Mouse (Mus musculus) olfactory bulb, adult 2 months (tissue): ENCODE results near the gene Teddm1a. TPM values are rescaled to one million over a fixed set of nuclear protein-coding genes. Genes with fewer than 3 reads are reported as not detected.
A peak's percentile ranks its signal among the peaks of the same experiment; 100 is the strongest.

Source experiments
- H3K27ac ChIP-seq: fragments of 200-500 bp; 2 replicates; pipeline ENCODE4 v1.5.1; 2012; ENCODE audit warnings: low read depth, low read length; ENCODE audit not compliant: insufficient read depth
- H3K4me1 ChIP-seq: fragments of 200-500 bp; 2 replicates; pipeline ENCODE4 v1.6.1; 2012; ENCODE audit warnings: low read length; ENCODE audit not compliant: control insufficient read depth, insufficient read depth
- H3K4me3 ChIP-seq: fragments of 200-500 bp; 2 replicates; pipeline ENCODE4 v1.5.1; 2012; ENCODE audit warnings: mild to moderate bottlenecking, low read depth, low read length, moderate library complexity; ENCODE audit not compliant: insufficient read depth
- CTCF ChIP-seq: fragments of 200-500 bp; IDR thresholded peaks from 2 replicates; pipeline ENCODE4 v1.5.1; 2012; ENCODE audit warnings: low read depth, mild to moderate bottlenecking, low read length, moderate library complexity; ENCODE audit not compliant: insufficient read depth
- POLR2A ChIP-seq: fragments of 200-500 bp; IDR thresholded peaks from 2 replicates; pipeline ENCODE4 v1.6.1; 2012; ENCODE audit warnings: mild to moderate bottlenecking, low read depth, low read length, moderate library complexity; ENCODE audit not compliant: insufficient read depth
- WGBS: fragments of 180-500 bp; shearing (Covaris S2); methylation state at CpG from one replicate; pipeline ENCODE4 v1.1.7; 2018; 5-methylcytosine and 5-hydroxymethylcytosine counted together
- polyA plus RNA-seq: library from polyadenylated mRNA; stranded (reverse); fragments of >200 nt; gene quantifications from 2 replicates; pipeline ENCODE4 v1.2.4, GENCODE M21; 2012; ENCODE audit warnings: low replicate concordance; ENCODE audit not compliant: missing spikeins, insufficient read depth, insufficient read length

Teddm1a gene
- polyA plus RNA-seq, 1 experiment, result not detected

DNA sequence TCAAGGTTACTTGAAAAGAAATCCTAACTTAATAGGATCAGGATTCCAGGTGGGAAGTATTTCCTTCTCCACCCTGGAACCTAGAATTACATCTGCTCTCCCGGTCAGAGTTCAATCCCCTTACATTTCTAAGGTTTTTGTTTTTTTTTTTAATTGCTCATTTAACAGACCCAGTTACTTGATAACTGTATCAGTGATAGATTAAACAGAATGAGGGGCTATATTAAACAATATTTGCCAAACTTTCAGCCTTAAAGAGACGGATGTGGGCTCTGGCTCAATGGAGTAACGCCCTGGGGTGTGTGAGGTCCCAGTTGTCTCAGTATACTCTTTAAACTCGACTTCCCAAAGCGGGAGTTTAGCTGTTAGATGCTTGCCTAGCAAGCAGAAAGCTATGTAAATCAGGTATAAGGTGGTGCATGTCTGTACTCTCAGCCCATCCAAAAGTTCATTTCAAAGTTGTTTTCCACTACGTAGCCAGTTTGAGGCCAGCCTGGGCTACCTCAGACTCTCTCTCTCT is 19.8 kb downstream of the Teddm1a start:
- H3K27ac ChIP-seq, result no peak overlapping the region
- no peak overlapping the region for H3K4me3 ChIP-seq
- WGBS, result 85% methylated on average over 6 of the region's 6 CpGs
- peaks cover 9% of the 10 kb centered on the region for H3K4me1 ChIP-seq
- TF ChIP-seq POLR2A, result no peak
- TF ChIP-seq CTCF, result no peak

DNA sequence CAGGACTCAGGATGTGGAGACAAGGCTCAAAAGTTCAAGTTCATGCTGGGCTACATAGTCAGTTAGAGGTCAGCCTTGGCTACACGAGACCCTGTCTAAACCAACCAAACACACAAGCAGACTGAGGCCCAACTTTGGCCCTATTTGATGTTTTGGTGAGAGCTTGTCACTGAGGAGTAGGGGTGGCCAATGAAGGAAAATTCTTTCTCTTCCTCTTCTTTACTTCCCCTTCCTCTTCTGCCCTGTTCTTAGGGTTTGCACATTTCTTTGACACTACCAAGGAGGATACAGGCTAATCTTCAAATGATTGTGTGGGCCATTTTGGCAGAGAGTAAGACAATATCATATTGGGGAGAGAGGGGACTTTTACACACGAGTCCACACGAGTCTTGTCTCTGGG is 22.3 kb downstream of the Teddm1a start:
- H3K27ac ChIP-seq, result peak overlapping the region; percentile 2; the same call in 1 of the 2 replicates
- H3K4me3 ChIP-seq, result no peak overlapping the region
- 45% methylated on average over 3 of the region's 3 CpGs for WGBS
- no peak for TF ChIP-seq POLR2A
- TF ChIP-seq CTCF, result no peak
- peaks cover under 1% of the 10 kb centered on the region; the same call in 1 of the 2 replicates for H3K4me1 ChIP-seq

DNA sequence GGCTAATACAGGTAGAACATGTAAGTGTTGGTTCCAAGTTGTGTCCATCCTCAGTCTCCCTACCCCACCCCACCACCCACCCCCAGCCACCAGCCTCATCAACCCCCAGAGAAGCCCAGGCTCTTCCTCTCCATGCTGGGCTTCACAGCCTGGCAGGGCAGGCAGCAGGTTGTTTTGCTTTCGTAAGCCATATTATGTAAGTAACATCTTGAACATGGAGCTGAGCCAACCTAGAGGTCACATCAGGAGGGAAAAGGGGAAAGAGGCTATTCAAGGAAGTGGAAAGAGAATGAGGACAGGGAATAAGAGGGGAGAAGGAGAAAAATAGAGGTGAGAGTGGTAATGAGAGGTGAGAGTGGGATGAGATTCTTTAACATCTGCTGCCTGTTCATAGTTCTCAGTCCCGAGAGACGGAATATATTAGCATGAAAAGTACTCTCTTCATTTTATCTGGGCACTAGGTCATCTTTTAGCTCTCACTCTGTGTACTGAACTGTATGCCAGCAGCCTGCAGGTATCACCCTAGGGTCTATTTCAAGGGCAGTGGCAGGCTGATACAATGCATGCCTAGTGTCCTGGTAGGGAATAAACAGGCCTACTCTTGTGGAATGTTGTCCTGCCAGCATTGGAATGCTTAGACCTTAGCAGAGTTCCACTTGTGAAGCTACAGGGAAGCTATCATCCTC is 27.1 kb downstream of the Teddm1a start:
- WGBS, result 72% methylated on average over 3 of the region's 3 CpGs
- TF ChIP-seq CTCF, result no peak
- no peak for TF ChIP-seq POLR2A
- Histone ChIP-seq H3K4me3 (no peak overlapping the region), H3K4me1 (peaks cover 6% of the 10 kb centered on the region), H3K27ac (no peak overlapping the region)

DNA sequence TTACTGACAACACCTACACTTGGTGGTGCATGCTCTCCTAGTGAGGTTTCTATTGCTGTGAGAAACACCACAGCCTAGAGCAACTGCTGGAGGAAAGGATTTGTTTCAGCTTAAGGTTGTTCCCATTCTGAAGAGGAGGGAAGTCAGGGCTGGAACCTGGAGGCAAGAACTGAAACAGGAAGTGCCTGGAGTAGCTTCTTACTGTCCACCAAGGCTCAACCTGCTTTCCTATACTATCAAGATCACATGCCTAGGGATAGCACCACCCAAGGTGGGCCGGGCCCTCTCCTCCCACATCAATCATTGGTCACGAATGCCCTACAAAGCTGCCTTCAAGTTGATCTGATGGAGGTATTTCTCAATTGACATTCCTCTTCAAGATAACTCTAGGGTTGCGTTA is 30.1 kb downstream of the Teddm1a start:
- 94% methylated on average over 3 of the region's 3 CpGs for WGBS
- Histone ChIP-seq H3K4me1 (peaks cover 6% of the 10 kb centered on the region), H3K4me3 (no peak overlapping the region), H3K27ac (no peak overlapping the region)
- TF ChIP-seq POLR2A (no peak), CTCF (no peak)

DNA sequence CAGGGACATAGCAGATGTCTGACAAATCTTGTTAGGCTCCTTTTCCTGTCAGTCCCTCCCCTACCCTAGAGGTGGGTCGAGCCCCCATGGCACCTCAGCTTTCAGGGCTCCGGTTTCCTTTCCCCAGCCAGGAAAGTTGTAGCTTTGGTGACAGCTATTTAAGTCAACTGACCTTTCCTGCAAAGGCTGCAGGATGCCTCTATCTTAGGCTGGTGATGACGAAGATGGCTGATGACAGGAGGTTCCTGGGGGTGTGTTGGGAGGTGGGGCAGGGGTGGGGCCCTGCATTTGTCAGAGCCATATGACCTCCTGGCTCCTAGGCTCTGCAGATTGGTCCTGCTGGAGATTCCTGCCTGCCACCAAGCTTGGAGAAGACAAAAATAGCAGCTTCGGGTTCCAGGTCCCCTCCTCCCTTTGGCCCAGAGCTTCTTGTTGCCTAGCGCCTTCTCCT is 31.1 kb downstream of the Teddm1a start:
- WGBS, result 56% methylated on average over 5 of the region's 5 CpGs
- H3K27ac ChIP-seq, result no peak overlapping the region
- H3K4me1 ChIP-seq, result peaks cover 6% of the 10 kb centered on the region
- no peak overlapping the region for H3K4me3 ChIP-seq
- TF ChIP-seq CTCF, result no peak
- no peak for TF ChIP-seq POLR2A

DNA sequence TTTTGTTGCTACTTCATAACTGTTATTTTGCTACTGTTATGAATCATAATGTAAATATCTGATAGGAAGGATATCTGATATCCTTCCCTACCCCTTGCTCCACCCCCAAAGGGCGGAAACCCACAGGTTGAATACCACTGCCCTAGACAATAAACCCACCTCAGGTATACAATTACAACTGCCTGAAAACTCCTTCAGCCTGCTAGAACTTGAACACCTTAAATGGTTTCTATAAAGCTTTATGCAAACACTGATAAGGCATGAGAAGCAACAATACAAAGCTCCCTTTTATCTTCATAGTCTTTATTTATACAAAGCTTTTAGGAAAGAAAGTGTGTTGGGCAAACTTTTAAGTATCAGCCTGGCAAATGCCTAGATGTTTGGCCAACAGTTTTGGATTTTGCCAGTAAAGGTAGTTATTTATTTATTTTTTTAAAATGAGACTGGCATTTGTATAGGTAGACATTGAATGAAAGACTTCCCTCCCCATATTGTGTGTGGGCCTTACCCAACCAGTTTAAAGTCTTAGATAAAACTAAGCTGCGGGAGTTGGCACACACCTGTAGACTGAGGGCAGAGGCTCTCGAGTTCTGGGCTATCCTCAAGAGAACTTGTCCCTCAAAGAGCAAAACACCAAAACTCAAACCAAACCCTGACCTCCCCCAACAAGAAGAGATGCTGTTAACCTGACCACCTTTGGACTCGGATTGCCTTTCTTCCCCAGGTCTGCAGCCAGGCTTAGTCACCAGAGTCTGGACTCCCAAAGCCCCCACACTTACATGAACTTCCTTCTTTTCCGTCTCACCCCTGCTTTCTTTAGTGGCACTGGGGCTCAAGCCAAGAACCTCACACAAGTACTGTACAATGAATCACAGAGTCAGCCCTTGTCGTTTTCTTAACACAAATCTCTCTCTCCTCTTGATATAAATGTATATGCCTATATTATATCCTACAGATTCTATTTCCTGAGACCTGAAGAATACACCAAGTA is 33.1 kb downstream of the Teddm1a start:
- 86% methylated on average over 6 of the region's 6 CpGs for WGBS
- Histone ChIP-seq H3K27ac (no peak overlapping the region), H3K4me3 (no peak overlapping the region), H3K4me1 (peaks cover 6% of the 10 kb centered on the region)
- TF ChIP-seq POLR2A (no peak), CTCF (no peak)

DNA sequence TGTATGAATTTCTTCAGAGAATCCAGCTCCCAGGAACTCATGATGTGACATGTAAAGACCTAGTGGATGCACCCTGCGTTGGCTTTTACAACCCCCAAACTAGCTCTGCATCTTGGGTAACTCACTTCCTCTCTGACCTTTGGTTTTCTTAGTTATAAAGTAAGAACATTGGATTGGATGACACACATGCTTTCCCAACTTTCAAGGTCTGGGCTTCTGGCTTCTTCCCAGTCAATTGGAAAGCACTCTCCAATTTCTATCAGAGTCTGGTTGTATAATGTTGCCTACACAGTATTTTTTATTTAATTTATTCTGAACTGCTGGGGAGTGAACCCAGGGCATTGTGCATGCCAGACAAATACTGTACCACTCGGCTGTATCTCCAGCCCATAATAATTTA is 38.9 kb downstream of the Teddm1a start:
- 81% methylated on average over 2 of the region's 2 CpGs for WGBS
- no peak overlapping the region for H3K4me3 ChIP-seq
- no peak overlapping the region for H3K27ac ChIP-seq
- H3K4me1 ChIP-seq, result no peaks in the 10 kb centered on the region
- TF ChIP-seq POLR2A, result no peak
- TF ChIP-seq CTCF, result no peak

DNA sequence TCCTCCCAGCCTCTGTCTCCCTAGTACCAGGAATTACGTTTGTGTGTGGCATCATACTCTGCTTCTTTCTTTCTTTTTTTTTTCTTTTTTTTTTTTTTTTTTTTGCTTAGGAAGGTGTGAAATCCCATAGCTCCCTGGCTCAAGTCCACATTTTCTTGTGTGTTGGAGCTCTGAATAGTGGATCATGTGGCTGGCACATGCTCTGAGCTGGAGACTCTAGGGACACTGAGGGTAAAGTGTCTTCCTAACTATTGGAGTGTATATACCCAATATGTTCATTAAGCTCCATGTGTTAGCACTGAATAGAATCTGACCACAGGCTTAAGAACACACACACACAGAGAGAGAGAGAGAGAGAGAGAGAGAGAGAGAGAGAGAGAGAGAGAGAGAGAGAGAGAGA is 42.2 kb downstream of the Teddm1a start:
- no peak for TF ChIP-seq POLR2A
- WGBS, result 85% methylated on average over 1 of the region's 1 CpGs
- no peaks in the 10 kb centered on the region for H3K4me1 ChIP-seq
- H3K27ac ChIP-seq, result no peak overlapping the region
- no peak overlapping the region for H3K4me3 ChIP-seq
